Mouse (Mus musculus) stomach, postnatal 0 days (tissue): Measurements from ENCODE around the gene Tacr2.

Source experiments
- CTCF ChIP-seq: IDR thresholded peaks from 2 replicates; pipeline ENCODE4 v1.5.1; 2016; ENCODE audit warnings: antibody characterized with exemption, low read depth, mild to moderate bottlenecking, moderate library complexity
- EP300 ChIP-seq: optimal IDR thresholded peaks from 2 replicates; pipeline ENCODE3; 2016; ENCODE audit warnings: antibody characterized with exemption

DNA sequence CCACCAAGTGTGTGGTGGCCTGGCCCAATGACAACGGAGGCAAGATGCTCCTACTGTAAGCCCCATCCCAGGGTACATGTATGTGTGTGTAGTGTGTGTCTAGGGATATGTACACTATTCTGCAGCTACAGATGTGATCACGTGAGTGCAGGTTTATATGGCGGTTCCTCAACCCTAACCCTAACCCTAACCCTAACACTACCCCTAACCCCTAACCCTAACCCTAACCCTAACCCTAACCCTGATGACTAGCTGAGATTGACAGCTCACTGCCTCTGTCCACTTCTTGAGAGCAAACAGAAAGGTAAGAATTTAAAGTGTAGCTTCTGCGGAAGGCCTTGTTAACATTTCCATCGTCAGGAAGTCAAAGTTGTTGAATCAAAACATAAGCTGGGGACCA is 6.1 kb downstream of the Tacr2 start:
- TF ChIP-seq EP300 (no peak), CTCF (no peak)
